Mouse (Mus musculus) urinary bladder, postnatal 0 days (tissue): ENCODE measurements around the gene Ccdc137. TPM values are rescaled to one million over a fixed set of nuclear protein-coding genes. Genes with fewer than 3 reads are reported as not detected.

Source experiments
- polyA plus RNA-seq: library from polyadenylated mRNA; unstranded; fragments of >200 nt; fragmentation: Nextera tagmentation; extraction: Ambion mirVana; gene quantifications from 2 replicates; pipeline ENCODE4 v1.2.1, GENCODE M21; 2015

The Ccdc137 gene
- 13.1 and 15.9 TPM in 2 replicates for polyA plus RNA-seq

GRCm38 (mm10) chr11:120457772-120458751 lies at the start of gene Ccdc137, which contains the start of gene Oxld1:
Gene Ccdc137, plus strand, starts transcription at chr11:120458115.
Gene Oxld1, minus strand, starts transcription at chr11:120458068.

GRCm38 (mm10) chr11:120437152-120437856 lies 20.6 kb upstream of the Ccdc137 start, which contains the start of gene Nploc4:
Gene Nploc4, minus strand, starts transcription at chr11:120437708.

DNA sequence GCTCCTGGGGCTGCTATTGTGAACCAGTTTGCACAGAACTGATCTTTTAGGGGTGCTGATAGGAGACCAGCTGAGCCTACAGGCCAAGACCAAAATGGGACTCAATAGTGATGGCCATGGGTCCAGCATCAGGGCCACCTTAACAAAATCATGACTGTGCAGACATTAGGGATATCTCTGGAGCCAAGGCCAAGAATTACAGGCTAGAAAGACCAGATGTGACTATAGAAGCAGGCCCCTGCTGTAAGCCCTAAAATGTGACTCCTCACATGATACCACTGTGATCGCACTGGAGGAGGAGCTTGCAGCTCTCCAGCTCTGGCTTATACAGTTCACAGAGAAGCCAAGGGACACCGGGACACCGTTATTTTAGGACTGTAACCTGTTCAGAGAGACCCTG lies 15.6 kb upstream of the Ccdc137 start, which contains the start of gene Tspan10:
Gene Tspan10, plus strand, starts transcription at position 301 of the 400 bp plus-strand sequence.

GRCm38 (mm10) chr11:120453306-120453705 lies 4.6 kb upstream of the Ccdc137 start, which contains the start of gene Pde6g:
Gene Pde6g, minus strand, starts transcription at chr11:120453500.

DNA sequence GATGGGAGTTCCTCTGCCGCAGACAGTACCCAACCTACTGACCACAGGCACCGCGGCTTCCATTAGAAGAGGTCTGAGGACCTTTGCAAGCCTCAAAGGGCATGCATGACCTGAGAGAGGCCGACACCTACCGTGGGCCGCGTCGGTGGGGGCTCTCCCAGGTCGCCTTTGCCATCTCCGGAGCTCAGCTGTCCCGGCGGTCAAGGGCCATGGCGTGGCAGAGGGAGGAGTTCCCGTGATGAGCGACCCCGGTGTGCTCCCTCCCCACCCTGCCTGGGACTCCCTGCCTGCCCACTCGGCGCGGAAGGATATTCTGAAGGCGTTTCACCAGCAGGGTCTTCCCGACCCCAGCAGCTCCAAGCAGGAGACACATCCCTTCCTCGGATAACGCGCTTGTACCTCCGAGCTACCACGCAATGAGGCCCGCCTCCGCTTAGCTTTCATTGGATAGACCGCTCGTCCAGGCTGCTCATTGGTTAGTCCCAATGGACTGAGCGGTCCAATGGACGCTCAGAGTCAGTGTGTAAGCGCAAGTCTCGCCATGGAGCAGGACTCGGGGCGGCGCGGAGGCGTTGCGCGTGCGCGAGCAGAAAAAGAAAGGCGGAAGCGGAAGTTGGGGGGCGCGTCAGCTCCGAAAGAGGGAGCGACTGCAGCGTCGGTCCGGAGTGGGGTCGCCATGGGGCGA lies 9.3 kb downstream of the Ccdc137 start, which contains the start of gene Arl16:
Gene Arl16, minus strand, starts transcription at position 557 of the 685 bp plus-strand sequence.

DNA sequence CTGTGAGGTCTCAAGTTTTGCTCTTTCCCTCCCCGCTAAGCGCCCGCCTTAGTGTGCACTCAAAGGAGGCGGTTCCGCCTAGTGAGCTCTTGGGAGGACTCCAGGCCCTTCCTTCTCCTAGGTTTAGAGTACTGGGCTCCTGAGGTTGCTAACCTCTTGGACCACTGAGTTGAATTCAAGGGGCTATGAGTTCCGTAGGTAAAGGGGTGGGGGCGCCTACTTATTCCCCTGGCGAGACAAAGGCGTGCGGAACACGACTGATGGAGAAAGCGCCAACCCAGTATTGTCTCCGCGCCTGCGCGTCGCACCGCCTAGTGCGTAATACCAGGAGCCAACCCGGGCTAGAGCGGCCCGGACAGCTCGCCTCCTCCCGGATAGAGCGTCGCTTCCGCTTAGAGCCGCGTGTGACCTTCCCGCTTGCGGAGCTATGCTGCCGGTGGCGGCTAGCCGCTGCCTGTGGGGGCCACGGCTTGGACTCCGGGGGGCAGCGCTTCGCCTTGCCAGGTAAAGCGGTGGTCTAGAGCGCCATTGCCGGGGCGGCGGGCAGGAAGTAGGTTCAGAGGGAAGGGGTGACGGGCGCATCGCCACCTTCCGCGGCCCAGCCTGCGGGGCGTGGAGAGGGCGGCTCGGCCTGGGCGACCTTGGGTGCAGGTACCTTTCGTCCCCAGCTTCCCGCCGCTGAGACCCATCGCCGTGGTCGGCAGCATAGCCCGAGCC lies 26.5 kb downstream of the Ccdc137 start, which contains the start of gene Mrpl12:
Gene Mrpl12, plus strand, starts transcription at position 349 of the 717 bp plus-strand sequence.

DNA sequence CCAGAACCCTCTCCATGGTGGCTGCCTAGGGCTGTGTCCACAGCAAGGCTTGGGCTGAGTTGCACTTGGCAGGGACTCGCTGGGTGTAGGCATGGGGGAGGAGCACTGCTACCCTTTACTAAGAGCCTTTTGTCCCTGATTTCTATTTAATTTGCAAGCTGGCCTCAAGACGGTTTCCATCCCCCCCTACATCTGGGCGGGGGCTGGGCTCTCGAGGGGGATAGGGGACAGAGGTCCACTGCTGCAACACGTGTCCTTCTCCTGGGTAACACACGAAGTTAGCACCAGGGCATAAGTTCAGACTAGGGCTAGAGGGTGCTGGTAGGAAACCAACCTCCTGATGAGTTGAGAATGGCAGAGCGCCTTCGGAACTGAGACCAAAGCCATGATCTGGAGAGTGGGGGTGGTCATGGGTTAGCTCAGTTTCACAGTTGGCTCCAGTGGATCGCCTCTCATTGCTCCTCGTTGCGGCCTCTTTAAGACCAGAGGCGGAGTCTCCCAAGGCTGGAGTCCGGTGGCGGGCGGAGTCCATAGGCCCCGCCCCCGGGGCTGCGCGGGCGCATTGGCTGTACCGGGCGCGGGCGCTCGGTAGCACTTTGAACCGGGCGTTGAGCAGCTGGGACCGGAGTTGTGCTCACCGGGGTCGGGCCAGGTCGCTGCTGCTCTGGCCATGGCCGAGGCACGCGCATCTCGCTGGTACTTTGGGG lies 33.6 kb downstream of the Ccdc137 start, which contains the start of gene Slc25a10:
Gene Slc25a10, plus strand, starts transcription at position 524 of the 707 bp plus-strand sequence.

Other genes with a start within 250 kb of the Ccdc137 start
- gene Bahcc1, start 225.2 kb upstream of the Ccdc137 start, polyA plus RNA-seq: 1.5 and 1.6 TPM in 2 replicates
- 2,099 and 2,365 TPM in 2 replicates for gene Actg1, start 109.6 kb upstream of the Ccdc137 start, polyA plus RNA-seq
- gene Fscn2, start 96.6 kb upstream of the Ccdc137 start, polyA plus RNA-seq: 0.40 and 0.50 TPM in 2 replicates
- 14.0 and 14.3 TPM in 2 replicates for gene Faap100, start 79.4 kb upstream of the Ccdc137 start, polyA plus RNA-seq
- 16.9 and 18.8 TPM in 2 replicates for gene Nploc4, start 20.4 kb upstream of the Ccdc137 start, polyA plus RNA-seq
- not detected in 2 replicates for gene Tspan10, start 15.5 kb upstream of the Ccdc137 start, polyA plus RNA-seq
- gene Pde6g, start 4.6 kb upstream of the Ccdc137 start, polyA plus RNA-seq: not detected in 2 replicates
- 17.1 and 17.8 TPM in 2 replicates for gene Oxld1, start within 50 bp of the Ccdc137 start, polyA plus RNA-seq
- gene Arl16, start 9.5 kb downstream of the Ccdc137 start, polyA plus RNA-seq: 29.6 and 31.2 TPM in 2 replicates
- 91.2 and 100 TPM in 2 replicates for gene Mrpl12, start 26.5 kb downstream of the Ccdc137 start, polyA plus RNA-seq
- 34.6 and 38.5 TPM in 2 replicates for gene Slc25a10, start 33.7 kb downstream of the Ccdc137 start, polyA plus RNA-seq
- gene Gcgr, start 72.6 kb downstream of the Ccdc137 start, polyA plus RNA-seq: 0.93 and 0.97 TPM in 2 replicates
- 157 and 172 TPM in 2 replicates for gene Mcrip1, start 91.6 kb downstream of the Ccdc137 start, polyA plus RNA-seq
- not detected in 2 replicates for gene Ppp1r27, start 93.0 kb downstream of the Ccdc137 start, polyA plus RNA-seq
- gene P4hb, start 115.1 kb downstream of the Ccdc137 start, polyA plus RNA-seq: 515 and 546 TPM in 2 replicates
- 458 and 475 TPM in 2 replicates for gene Arhgdia, start 123.5 kb downstream of the Ccdc137 start, polyA plus RNA-seq
- gene Alyref, start 140.2 kb downstream of the Ccdc137 start, polyA plus RNA-seq: 162 and 194 TPM in 2 replicates
- 165 and 166 TPM in 2 replicates for gene Anapc11, start 140.3 kb downstream of the Ccdc137 start, polyA plus RNA-seq
- gene Npb, start 150.4 kb downstream of the Ccdc137 start, polyA plus RNA-seq: 0.43 and 1.1 TPM in 2 replicates
- gene Pcyt2, start 159.8 kb downstream of the Ccdc137 start, polyA plus RNA-seq: 72.3 and 111 TPM in 2 replicates
- 24.9 and 25.5 TPM in 2 replicates for gene Sirt7, start 167.1 kb downstream of the Ccdc137 start, polyA plus RNA-seq
- gene Mafg, start 175.5 kb downstream of the Ccdc137 start, polyA plus RNA-seq: 19.3 and 22.6 TPM in 2 replicates
- 22.5 and 33.3 TPM in 2 replicates for gene Pycr1, start 185.7 kb downstream of the Ccdc137 start, polyA plus RNA-seq
- 0.28 TPM in 1 of 2 replicates, not detected in the other for gene Myadml2, start 190.0 kb downstream of the Ccdc137 start, polyA plus RNA-seq
- gene Notum, start 203.1 kb downstream of the Ccdc137 start, polyA plus RNA-seq: 2.6 and 4.4 TPM in 2 replicates
- gene Aspscr1, start 214.9 kb downstream of the Ccdc137 start, polyA plus RNA-seq: 72.0 and 79.9 TPM in 2 replicates